Mouse (Mus musculus) heart, embryonic 11.5 days (tissue): ENCODE results near the gene Mrps27. TPM values are rescaled to one million over a fixed set of nuclear protein-coding genes. Genes with fewer than 3 reads are reported as not detected.

Experiments
- ATAC-seq: fragments of 200-750 bp; cut with Nextera tagmentation; replicated peaks from 2 replicates; pipeline ENCODE4 v1.8.0; 2017; ENCODE audit warnings: moderate library complexity; ENCODE audit not compliant: insufficient number of reproducible peaks, low FRiP score, low TSS enrichment
- H3K27ac ChIP-seq: fragments of 300-500 bp; sonication (generic); 2 replicates; pipeline ENCODE4 v1.5.1; 2014; ENCODE audit warnings: mild to moderate bottlenecking, low read depth, low read length
- H3K27me3 ChIP-seq: fragments of 300-500 bp; sonication (generic); 2 replicates; pipeline ENCODE4 v1.6.1; 2014; ENCODE audit warnings: mild to moderate bottlenecking, low read length, mixed read lengths; ENCODE audit not compliant: control insufficient read depth, insufficient read depth
- H3K36me3 ChIP-seq: fragments of 300-500 bp; sonication (generic); 2 replicates; pipeline ENCODE4 v1.6.1; 2014; ENCODE audit warnings: mild to moderate bottlenecking, low read length, moderate library complexity, mixed read lengths; ENCODE audit not compliant: control insufficient read depth, insufficient read depth
- H3K4me1 ChIP-seq: fragments of 300-500 bp; sonication (generic); 2 replicates; pipeline ENCODE4 v1.6.1; 2014; ENCODE audit warnings: low read length; ENCODE audit not compliant: control insufficient read depth, insufficient read depth
- H3K4me2 ChIP-seq: fragments of 300-500 bp; sonication (generic); 2 replicates; pipeline ENCODE4 v1.6.1; 2014; ENCODE audit warnings: mild to moderate bottlenecking, moderate library complexity
- H3K4me3 ChIP-seq: fragments of 300-500 bp; sonication (generic); 2 replicates; pipeline ENCODE4 v1.5.1; 2014; ENCODE audit warnings: low read depth, low read length
- H3K9ac ChIP-seq: fragments of 300-500 bp; sonication (generic); 2 replicates; pipeline ENCODE4 v1.6.1; 2014; ENCODE audit warnings: mild to moderate bottlenecking, low read depth, low read length, moderate library complexity
- H3K9me3 ChIP-seq: fragments of 300-500 bp; sonication (generic); replicated peaks from 2 replicates; pipeline ENCODE4 v1.6.1; 2016; ENCODE audit warnings: low read length; ENCODE audit not compliant: control insufficient read depth
- WGBS: fragments of 180-500 bp; shearing (Covaris S2); extraction: QIAGEN DNeasy Blood & Tissue Kit; methylation state at CpG from one replicate; pipeline ENCODE4 v1.1.7; 2014; ENCODE audit not compliant: insufficient replicate concordance; 5-methylcytosine and 5-hydroxymethylcytosine counted together
- polyA plus RNA-seq: library from polyadenylated mRNA; unstranded; fragments of >200 nt; fragmentation: Nextera tagmentation; extraction: Ambion mirVana; gene quantifications from 2 replicates; pipeline ENCODE4 v1.2.1, GENCODE M21; 2014

Gene Mrps27
- polyA plus RNA-seq, 1 experiment from 2014 or later, result 73.1 TPM

DNA sequence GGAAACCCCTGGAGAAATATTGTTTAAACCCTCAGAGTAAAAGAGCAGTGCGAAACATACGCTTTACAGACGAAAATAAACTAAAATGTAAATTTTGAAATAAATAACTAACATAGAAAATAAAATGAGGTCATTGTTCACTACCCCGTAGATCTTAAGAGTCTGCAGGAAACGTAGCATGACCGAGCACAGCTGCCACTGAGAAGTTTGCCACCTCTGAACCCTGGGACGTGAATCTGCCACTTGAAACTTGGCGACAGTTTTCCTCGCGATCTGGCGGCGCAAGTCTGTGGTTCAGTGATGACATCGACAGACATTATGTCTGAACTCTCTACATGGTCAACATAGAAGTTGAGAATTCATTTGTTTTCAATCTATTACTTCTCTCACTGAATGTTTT, 79.0 kb downstream of the Mrps27 start:
- WGBS, result 77% methylated on average over 13 of the region's 13 CpGs
- Histone ChIP-seq H3K36me3 (peaks cover 13% of the 10 kb centered on the region), H3K27me3 (no peaks in the 10 kb centered on the region), H3K4me3 (no peak overlapping the region), H3K9ac (no peak overlapping the region), H3K4me2 (no peak overlapping the region), H3K4me1 (peaks cover 16% of the 10 kb centered on the region), H3K9me3 (no peaks in the 10 kb centered on the region), H3K27ac (no peak overlapping the region)
- ATAC-seq, result no peak

DNA sequence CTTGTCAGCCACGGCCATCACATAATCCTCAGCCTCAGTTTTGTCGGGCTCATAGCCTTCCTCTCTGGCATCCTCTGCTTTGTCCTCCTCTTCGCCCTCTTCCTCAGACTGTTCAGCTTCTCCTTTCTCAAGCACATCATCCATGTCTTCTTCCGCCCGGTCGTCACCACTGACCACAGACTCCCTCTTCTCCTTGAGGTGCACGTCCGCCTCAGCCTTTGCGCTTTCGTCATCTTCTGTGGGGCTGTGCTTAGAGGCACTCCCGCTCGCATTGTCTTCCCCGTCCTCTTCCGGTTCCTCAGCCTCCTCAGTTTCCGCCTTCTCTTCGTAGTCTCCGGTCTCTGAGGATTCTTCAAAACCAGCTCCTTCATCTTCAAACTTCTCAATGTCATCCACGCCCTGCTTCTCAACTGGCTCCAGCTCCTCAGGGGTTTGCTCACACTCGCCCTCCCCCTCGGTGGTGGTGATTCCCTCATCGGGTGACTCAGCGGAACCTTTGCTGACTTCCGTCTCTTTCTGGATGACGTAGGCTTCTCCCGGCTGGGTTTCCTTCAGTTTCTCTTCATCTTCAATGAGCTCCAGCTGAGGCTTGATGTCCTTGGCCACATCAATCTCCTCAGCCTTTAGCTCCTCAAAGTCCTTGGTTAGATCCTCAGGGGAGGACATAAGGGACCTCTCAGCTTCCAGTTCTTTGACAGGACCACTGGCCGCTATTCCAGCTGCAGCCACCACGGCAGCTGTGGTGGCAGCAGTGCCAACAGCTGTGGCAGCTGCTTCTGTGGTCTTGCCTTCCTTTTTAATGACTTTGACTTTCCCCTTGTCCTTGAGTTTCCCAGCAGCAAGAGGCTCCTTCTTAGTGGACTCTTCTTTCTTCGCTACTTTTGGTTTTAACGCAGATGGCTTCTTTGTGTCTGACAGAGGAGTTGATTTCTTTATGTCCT, 88.8 kb downstream of the Mrps27 start:
- H3K27ac ChIP-seq, result no peak overlapping the region
- no peaks in the 10 kb centered on the region for H3K9me3 ChIP-seq
- no peak overlapping the region for H3K9ac ChIP-seq
- H3K4me2 ChIP-seq, result no peak overlapping the region
- H3K4me3 ChIP-seq, result no peak overlapping the region
- no peak for ATAC-seq
- peaks cover 48% of the 10 kb centered on the region for H3K36me3 ChIP-seq
- WGBS, result 89% methylated on average over 29 of the region's 29 CpGs
- H3K27me3 ChIP-seq, result no peaks in the 10 kb centered on the region
- H3K4me1 ChIP-seq, result no peaks in the 10 kb centered on the region

DNA sequence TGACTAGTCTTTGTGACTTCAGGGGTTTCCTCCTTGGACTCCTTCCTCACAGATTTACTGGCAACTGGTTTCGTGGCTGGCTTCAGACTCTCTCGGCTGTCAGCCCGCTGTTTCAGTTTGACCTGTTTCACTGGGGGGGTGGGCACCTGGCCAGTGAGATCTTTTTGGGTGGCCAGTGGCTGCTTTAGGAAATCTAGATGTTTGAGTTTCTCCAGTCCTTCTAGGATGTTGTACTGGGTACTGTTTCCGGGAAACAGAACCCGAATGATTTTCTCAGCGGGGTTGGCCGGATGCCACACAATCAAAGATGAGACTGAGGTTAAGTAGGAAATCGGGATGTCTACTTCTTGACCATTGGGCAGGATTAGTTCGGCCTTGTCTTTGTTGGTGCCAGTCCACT, 89.9 kb downstream of the Mrps27 start:
- H3K4me2 ChIP-seq, result no peak overlapping the region
- no peak overlapping the region for H3K9ac ChIP-seq
- H3K4me1 ChIP-seq, result no peaks in the 10 kb centered on the region
- no peak overlapping the region for H3K4me3 ChIP-seq
- no peaks in the 10 kb centered on the region for H3K27me3 ChIP-seq
- no peak overlapping the region for H3K27ac ChIP-seq
- H3K36me3 ChIP-seq, result peaks cover 43% of the 10 kb centered on the region
- no peaks in the 10 kb centered on the region for H3K9me3 ChIP-seq
- WGBS, result 91% methylated on average over 9 of the region's 9 CpGs
- no peak for ATAC-seq

DNA sequence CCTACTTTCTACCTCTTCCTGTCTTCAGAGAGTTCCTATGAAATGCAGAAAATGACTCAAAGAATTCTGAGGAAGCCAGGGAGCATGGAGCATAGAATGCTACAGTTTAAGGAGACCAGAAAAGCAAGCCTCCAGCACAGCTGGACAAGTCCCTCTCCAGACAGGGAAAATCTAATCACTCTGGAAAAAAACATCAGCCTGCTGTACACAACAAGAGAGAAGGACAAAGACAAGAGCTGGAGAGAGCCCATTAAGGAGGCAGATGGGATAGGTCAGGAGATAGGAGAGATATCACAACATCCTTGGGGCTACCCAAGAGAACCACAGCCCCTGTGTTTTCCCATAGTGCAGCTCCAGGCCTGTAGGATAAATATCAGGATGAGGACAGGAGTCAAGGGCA, 92.5 kb downstream of the Mrps27 start:
- Histone ChIP-seq H3K27ac (no peak overlapping the region), H3K4me1 (no peaks in the 10 kb centered on the region), H3K27me3 (no peaks in the 10 kb centered on the region), H3K9ac (no peak overlapping the region), H3K36me3 (peaks cover 40% of the 10 kb centered on the region), H3K4me3 (no peak overlapping the region), H3K9me3 (no peaks in the 10 kb centered on the region), H3K4me2 (no peak overlapping the region)
- ATAC-seq, result no peak

DNA sequence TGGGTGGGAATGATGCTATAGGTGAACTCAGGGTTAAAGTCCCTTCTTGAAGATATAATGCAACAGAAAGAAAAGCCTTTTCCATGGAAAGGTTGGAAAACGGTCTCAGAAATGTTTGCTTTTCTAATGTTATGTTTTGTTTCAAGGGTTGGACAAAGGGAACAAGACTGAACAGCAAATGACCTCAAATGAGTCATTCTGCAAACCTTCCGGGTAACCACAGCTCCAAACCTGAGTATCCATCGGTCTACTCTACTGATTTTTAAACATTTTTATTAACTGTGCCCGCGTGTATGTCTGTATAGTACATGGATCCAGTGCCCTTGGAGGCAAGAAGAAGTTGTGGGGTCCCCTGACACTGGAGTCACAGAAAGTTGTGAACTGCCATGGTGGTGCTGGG, 94.8 kb downstream of the Mrps27 start:
- Histone ChIP-seq H3K4me1 (no peaks in the 10 kb centered on the region), H3K4me2 (no peak overlapping the region), H3K9ac (no peak overlapping the region), H3K36me3 (peaks cover 30% of the 10 kb centered on the region), H3K27ac (no peak overlapping the region), H3K9me3 (no peaks in the 10 kb centered on the region), H3K27me3 (no peaks in the 10 kb centered on the region), H3K4me3 (no peak overlapping the region)
- no peak for ATAC-seq
- 86% methylated on average over 5 of the region's 5 CpGs for WGBS

DNA sequence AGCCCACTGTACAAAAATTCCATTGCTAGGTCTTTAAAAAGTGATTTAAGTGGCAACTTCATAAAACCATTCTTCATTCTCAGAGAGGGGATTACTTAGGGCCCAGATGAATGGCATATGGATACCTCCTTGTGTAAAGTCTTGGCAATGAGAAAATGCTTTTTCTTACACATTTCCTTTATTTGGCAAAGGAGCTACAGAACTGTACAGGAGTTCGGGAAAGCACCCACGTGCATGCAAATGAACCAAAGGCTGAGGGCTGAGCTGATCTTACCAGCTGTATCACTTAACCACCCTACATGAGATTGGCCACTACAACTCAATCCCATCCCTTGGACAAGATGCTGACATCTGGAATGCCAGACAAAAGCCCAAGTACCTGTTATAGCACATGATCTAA, 95.6 kb downstream of the Mrps27 start:
- Histone ChIP-seq H3K36me3 (peaks cover 30% of the 10 kb centered on the region), H3K4me1 (no peaks in the 10 kb centered on the region; the same call in 1 of the 2 replicates), H3K9me3 (no peaks in the 10 kb centered on the region), H3K27me3 (no peaks in the 10 kb centered on the region), H3K27ac (no peak overlapping the region), H3K9ac (no peak overlapping the region), H3K4me2 (no peak overlapping the region), H3K4me3 (no peak overlapping the region)
- no peak for ATAC-seq
- WGBS, result 82% methylated on average over 2 of the region's 2 CpGs

DNA sequence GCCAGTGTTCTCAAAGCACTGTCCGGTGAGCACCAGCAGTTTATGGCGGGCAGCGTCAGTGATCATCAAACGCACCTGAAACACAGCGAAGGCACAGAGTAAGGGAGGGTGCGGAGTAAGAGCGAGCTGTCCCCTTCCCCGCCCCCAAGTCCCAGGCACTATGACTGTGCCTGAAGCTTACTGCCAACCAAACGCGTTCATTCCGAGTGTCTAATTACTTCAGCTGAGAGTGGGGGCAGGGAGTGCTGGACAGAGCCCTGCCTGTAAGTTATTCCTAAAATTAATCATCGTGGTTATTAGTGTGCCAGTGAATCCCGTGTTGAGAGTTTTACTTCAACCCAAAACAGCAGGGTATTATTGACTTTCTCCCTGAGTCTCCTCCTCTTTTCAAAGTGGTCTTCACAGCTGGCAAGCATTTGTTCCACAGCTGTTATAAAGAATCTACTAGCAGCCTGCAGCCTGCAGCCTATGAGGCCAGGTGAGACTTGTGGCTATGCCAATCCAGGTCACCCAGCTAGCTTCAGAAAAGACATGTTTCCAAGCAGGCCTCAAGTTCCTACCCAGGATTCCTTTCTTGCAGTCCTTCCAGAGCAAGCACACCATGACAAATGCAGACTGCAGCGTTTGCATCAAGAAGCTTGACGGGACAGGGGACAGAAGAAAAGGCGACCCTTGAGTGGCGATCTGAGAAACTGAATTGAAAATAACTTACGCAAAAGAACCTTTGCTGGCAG, 97.3 kb downstream of the Mrps27 start:
- peaks cover 28% of the 10 kb centered on the region for H3K36me3 ChIP-seq
- H3K4me3 ChIP-seq, result no peak overlapping the region
- H3K27ac ChIP-seq, result no peak overlapping the region
- H3K4me1 ChIP-seq, result no peaks in the 10 kb centered on the region; the same call in 1 of the 2 replicates
- H3K4me2 ChIP-seq, result no peak overlapping the region
- WGBS, result 69% methylated on average over 18 of the region's 18 CpGs
- ATAC-seq, result no peak
- H3K9me3 ChIP-seq, result no peaks in the 10 kb centered on the region
- no peak overlapping the region for H3K9ac ChIP-seq
- no peaks in the 10 kb centered on the region for H3K27me3 ChIP-seq

DNA sequence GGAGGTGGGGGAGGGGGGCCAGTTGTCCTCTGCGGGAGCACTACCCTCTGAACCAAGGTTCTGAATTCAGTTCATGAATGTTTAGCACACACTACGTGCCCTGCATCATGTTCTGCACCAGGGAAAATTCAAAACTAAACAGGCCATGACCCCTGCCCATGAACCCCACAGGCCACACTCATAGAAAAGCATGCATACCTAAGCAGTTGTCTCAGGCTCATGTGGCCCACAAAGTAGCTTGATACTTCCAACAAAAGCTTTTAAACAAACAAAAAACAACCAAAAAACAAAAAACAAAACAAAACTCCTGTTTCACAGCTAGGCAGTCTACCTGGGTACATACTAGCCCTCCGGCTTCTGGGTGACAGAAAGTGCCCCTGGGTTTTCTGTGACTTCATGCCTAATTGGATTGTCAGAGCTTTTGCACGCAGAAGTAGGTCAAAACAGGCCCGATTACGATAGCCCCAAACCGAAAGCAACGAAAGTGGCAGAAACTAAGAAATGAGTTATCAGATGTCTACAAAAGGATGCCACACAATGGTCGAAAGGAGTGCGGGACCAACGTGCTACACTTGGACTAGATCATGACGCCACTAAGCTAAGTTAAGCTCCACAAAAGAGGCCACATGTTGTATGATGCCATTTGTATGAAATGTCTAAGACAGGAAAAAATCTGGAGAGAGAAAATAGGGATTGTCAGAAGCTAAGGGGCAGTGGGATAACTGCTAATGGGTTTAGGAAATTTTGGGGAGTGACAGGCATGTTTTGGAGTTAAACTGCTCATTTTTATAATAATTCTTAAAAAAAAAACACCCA, 98.1 kb downstream of the Mrps27 start:
- Histone ChIP-seq H3K4me3 (no peak overlapping the region), H3K9me3 (no peaks in the 10 kb centered on the region), H3K36me3 (peaks cover 22% of the 10 kb centered on the region), H3K4me2 (no peak overlapping the region), H3K4me1 (peaks cover 5% of the 10 kb centered on the region; the same call in 1 of the 2 replicates), H3K27ac (no peak overlapping the region), H3K27me3 (no peaks in the 10 kb centered on the region), H3K9ac (no peak overlapping the region)
- ATAC-seq, result no peak
- 81% methylated on average over 12 of the region's 12 CpGs for WGBS
